Mouse (Mus musculus) small intestine, adult 2 months (tissue): Measurements from ENCODE around the gene Rassf1.

Source experiments
- CTCF ChIP-seq: fragments of 200-500 bp; IDR thresholded peaks from 2 replicates; pipeline ENCODE4 v1.5.1; 2012; ENCODE audit warnings: low read depth, mild to moderate bottlenecking, control low read depth, inconsistent platforms, low read length, moderate library complexity, mixed read lengths; ENCODE audit not compliant: insufficient replicate concordance, insufficient read length; ENCODE audit errors: extremely low read depth
- POLR2A ChIP-seq: fragments of 200-500 bp; IDR thresholded peaks from 2 replicates; pipeline ENCODE4 v1.6.1; 2012; ENCODE audit warnings: low read depth, mild to moderate bottlenecking, control low read depth, inconsistent platforms, low read length, moderate library complexity

- TF ChIP-seq POLR2A (no peak), CTCF (no peak)
These were observed 55.7 kb downstream of the Rassf1 start for GRCm38 (mm10) chr9:107607036-107607435.
